Mouse (Mus musculus) lung, adult 2 months (tissue): ENCODE measurements around the gene Slc19a2.

ENCODE experiments used
- CTCF ChIP-seq: fragments of 200-500 bp; IDR thresholded peaks from 2 replicates; pipeline ENCODE4 v1.5.1; 2011; ENCODE audit warnings: mild to moderate bottlenecking, low read length, control low read depth; ENCODE audit not compliant: insufficient read depth
- POLR2A ChIP-seq: fragments of 200-500 bp; IDR thresholded peaks from 2 replicates; pipeline ENCODE4 v1.6.1; 2011; ENCODE audit warnings: low read depth, mild to moderate bottlenecking, control low read depth, low read length, borderline replicate concordance; ENCODE audit errors: extremely low read depth

DNA sequence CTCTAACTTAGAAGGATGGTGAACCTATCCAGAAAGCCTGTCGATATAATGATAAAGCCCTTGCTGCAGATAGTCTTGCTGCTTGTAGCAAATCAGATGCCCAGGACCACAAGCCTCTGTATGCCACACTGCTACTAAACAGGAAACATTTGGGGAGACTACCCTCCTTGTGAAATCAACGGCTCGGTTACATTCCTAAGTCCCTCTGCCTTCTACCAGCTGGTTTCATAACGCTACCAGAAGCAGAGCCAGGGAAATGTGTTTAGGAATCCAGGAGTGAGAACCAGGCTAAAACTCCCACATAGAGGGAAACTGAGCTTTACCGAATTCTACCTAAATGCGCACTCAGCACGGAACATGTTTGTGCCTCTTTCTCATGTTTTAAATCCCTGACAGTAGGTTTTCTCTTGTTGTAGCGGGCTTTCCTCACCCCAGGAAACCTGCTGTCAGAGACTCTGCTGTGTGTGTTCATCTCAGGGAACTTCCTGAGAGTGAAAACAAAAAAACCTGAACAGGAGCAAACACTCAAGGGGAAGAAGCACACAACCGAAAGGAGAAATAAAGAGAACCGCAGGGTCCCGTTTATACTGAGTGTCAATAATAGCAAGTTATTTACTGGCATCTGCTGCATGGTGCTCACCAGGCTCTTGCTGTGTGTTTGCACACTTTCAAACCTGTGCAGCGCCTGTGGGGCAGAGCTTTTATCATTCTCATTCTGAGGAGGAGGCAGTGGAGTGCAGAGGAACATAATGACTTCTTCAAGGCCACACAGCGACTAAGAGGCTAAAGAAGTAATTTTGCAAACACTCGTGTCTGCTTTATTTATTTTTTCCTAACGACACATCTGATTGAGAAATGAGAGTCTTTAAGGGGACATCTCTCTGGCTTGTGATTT, 30.8 kb upstream of the Slc19a2 start:
- no peak for TF ChIP-seq CTCF
- no peak for TF ChIP-seq POLR2A
